Mouse (Mus musculus) ES-E14 (cell line): Measurements from ENCODE around the gene Esr2. TPM values are rescaled to one million over a fixed set of nuclear protein-coding genes. Genes with fewer than 3 reads are reported as not detected.
A peak's percentile ranks its signal among the peaks of the same experiment; 100 is the strongest.

Experiments
- DNase-seq: peaks from one replicate; pipeline ENCODE4 v3.0.0-alpha.2; 2013; ENCODE audit warnings: low read depth, low spot score
- H3K27ac ChIP-seq: 2 replicates; pipeline ENCODE4 v1.5.1; 2012; ENCODE audit warnings: low read depth, mild to moderate bottlenecking, low read length, moderate library complexity, mixed read lengths; ENCODE audit not compliant: poor library complexity, insufficient read depth, severe bottlenecking
- H3K36me3 ChIP-seq: 2 replicates; pipeline ENCODE4 v1.6.1; 2012; ENCODE audit warnings: mild to moderate bottlenecking, low read length, moderate library complexity, mixed read lengths; ENCODE audit not compliant: control insufficient read depth, poor library complexity, insufficient read depth, severe bottlenecking
- H3K4me1 ChIP-seq, 2 experiments: fragments of 150-350 bp in 1 of 2; sonication (generic) in 1 of 2; 2 replicates each; pipeline ENCODE4 v1.6.1; 2012; ENCODE audit warnings: low read length in 2 of 2, mild to moderate bottlenecking in 1 of 2, mixed read lengths in 1 of 2; ENCODE audit not compliant: control insufficient read depth in 2 of 2, insufficient read depth in 2 of 2, poor library complexity in 1 of 2
- H3K4me3 ChIP-seq, 2 experiments: fragments of 150-350 bp in 1 of 2; sonication (generic) in 1 of 2; 2 replicates each; pipeline ENCODE4 v1.5.1; 2012; ENCODE audit warnings: low read length in 2 of 2, low read depth in 1 of 2, mild to moderate bottlenecking in 1 of 2, mixed read lengths in 1 of 2; ENCODE audit not compliant: insufficient read depth in 1 of 2, poor library complexity in 1 of 2, severe bottlenecking in 1 of 2
- H3K9ac ChIP-seq: 2 replicates; pipeline ENCODE4 v1.6.1; 2012; ENCODE audit warnings: low read depth, mild to moderate bottlenecking, low read length, mixed read lengths; ENCODE audit not compliant: poor library complexity, insufficient read depth, severe bottlenecking
- H3K9me3 ChIP-seq: fragments of 150-350 bp; sonication (generic); 2 replicates; pipeline ENCODE4 v1.6.1; 2012; ENCODE audit warnings: low read depth, mild to moderate bottlenecking, low read length; ENCODE audit not compliant: control insufficient read depth, insufficient read depth
- CHD2 ChIP-seq: IDR thresholded peaks from 2 replicates; pipeline ENCODE4 v1.6.1; 2014; ENCODE audit warnings: mild to moderate bottlenecking, low read depth, low read length, inconsistent platforms
- HCFC1 ChIP-seq: IDR thresholded peaks from 2 replicates; pipeline ENCODE4 v1.6.1; 2012; ENCODE audit warnings: low read length, inconsistent platforms, borderline replicate concordance; ENCODE audit not compliant: insufficient read depth
- MAFK ChIP-seq: IDR thresholded peaks from 2 replicates; pipeline ENCODE4 v1.6.1; 2014; ENCODE audit warnings: mild to moderate bottlenecking, low read depth, low read length, inconsistent platforms; ENCODE audit not compliant: insufficient read depth
- ZC3H11A ChIP-seq: IDR thresholded peaks from 2 replicates; pipeline ENCODE4 v1.6.1; 2012; ENCODE audit warnings: low read depth, mild to moderate bottlenecking, inconsistent platforms, low read length, borderline replicate concordance
- ZNF384 ChIP-seq: IDR thresholded peaks from 2 replicates; pipeline ENCODE4 v1.6.1; 2012; ENCODE audit warnings: low read depth, low read length, inconsistent platforms
- in situ Hi-C, 2 experiments: fragments of 600-800 bp; cut with MboI; formaldehyde crosslinking; loops; one replicate each; pipeline ENCODE4 v1.15.1; 2025; ENCODE audit warnings: low sequenced_read_pairs in 2 of 2, inconsistent platforms in 1 of 2; ENCODE audit not compliant: unreplicated experiment in 2 of 2
- total RNA-seq: library from RNA; depleted of rRNA; stranded (reverse); fragments of 300-350 nt; gene quantifications from 2 replicates; pipeline ENCODE4 v1.2.3, GENCODE M21; 2012; rRNA removed

Esr2 gene
- total RNA-seq, 1 experiment = 0.22 TPM

- in situ Hi-C loops = no loop called here
- Histone ChIP-seq H3K27ac (no peak overlapping the region), H3K9me3 (no peaks in the 10 kb centered on the region), H3K9ac (no peak overlapping the region), H3K4me1 (peaks cover 11 to 12% of the 10 kb centered on the region in 2 experiments; a peak in 2 of 4 replicates), H3K36me3 (no peaks in the 10 kb centered on the region), H3K4me3 (no peak overlapping the region)
- no peak for DNase-seq
- TF ChIP-seq ZC3H11A (no peak), HCFC1 (no peak), MAFK (no peak)
Measured at GRCm38 (mm10) chr12:76073981-76074380, 103.1 kb downstream of the Esr2 start.

GRCm38 (mm10) chr12:76073066-76073826 is 103.8 kb downstream of the Esr2 start:
- Histone ChIP-seq H3K4me1 (peaks cover 11 to 12% of the 10 kb centered on the region in 2 experiments; a peak in 2 of 4 replicates), H3K36me3 (no peaks in the 10 kb centered on the region), H3K4me3 (peak overlapping the region in 1 of 2 experiments; percentile 17; a peak in 1 of 4 replicates), H3K9ac (no peak overlapping the region), H3K9me3 (no peaks in the 10 kb centered on the region), H3K27ac (no peak overlapping the region)
- DNase-seq = no peak
- in situ Hi-C loops = no loop called here
- no peak for TF ChIP-seq HCFC1
- no peak for TF ChIP-seq ZNF384
- TF ChIP-seq ZC3H11A = no peak
- no peak for TF ChIP-seq CHD2
- TF ChIP-seq MAFK = no peak

GRCm38 (mm10) chr12:76071935-76072849 is 104.9 kb downstream of the Esr2 start:
- Histone ChIP-seq H3K27ac (peak overlapping the region; percentile 9; the same call in 1 of the 2 replicates), H3K9ac (no peak overlapping the region), H3K4me1 (peaks cover 11 to 12% of the 10 kb centered on the region in 2 experiments; a peak in 2 of 4 replicates), H3K9me3 (no peaks in the 10 kb centered on the region), H3K4me3 (peak overlapping the region; percentile 7 to 27; a peak in 2 of 4 replicates), H3K36me3 (no peaks in the 10 kb centered on the region)
- in situ Hi-C loops = no loop called here
- no peak for TF ChIP-seq ZC3H11A
- TF ChIP-seq ZNF384 = no peak
- no peak for TF ChIP-seq HCFC1
- TF ChIP-seq MAFK = no peak
- TF ChIP-seq CHD2 = no peak
- DNase-seq = peak; percentile 71

Other genes with a start within 250 kb of the Esr2 start
- gene Tex21, start 69.5 kb upstream of the Esr2 start, total RNA-seq = 1.8 and 2.0 TPM in 2 replicates
- 182 and 198 TPM in 2 replicates for gene Mthfd1, start 78.0 kb upstream of the Esr2 start, total RNA-seq
- 5.2 and 7.2 TPM in 2 replicates for gene Akap5, start 147.6 kb upstream of the Esr2 start, total RNA-seq
- 5.5 and 5.7 TPM in 2 replicates for gene Zbtb25, start 192.3 kb upstream of the Esr2 start, total RNA-seq
- 3.4 and 4.5 TPM in 2 replicates for gene Zbtb1, start 193.0 kb upstream of the Esr2 start, total RNA-seq
- gene Hspa2, start 226.9 kb upstream of the Esr2 start, total RNA-seq = 8.1 and 9.2 TPM in 2 replicates
- 0.54 and 0.69 TPM in 2 replicates for gene Ppp1r36, start 240.3 kb upstream of the Esr2 start, total RNA-seq